Mouse (Mus musculus) ES-Bruce4 (cell line): Measurements from ENCODE around the gene Prm1.

ENCODE experiments used
- CTCF ChIP-seq: IDR thresholded peaks from one replicate; pipeline ENCODE4 v1.8.1; 2011; ENCODE audit warnings: low read depth, low read length
- EP300 ChIP-seq: IDR thresholded peaks from 2 replicates; pipeline ENCODE4 v1.6.1; 2011; ENCODE audit warnings: low read depth, low read length; ENCODE audit not compliant: insufficient read depth

- no peak for TF ChIP-seq CTCF
- no peak for TF ChIP-seq EP300
These were observed 28.9 kb upstream of the Prm1 start for GRCm38 (mm10) chr16:10834542-10834910.
